Mouse (Mus musculus) heart, postnatal 0 days (tissue): Measurements from ENCODE around the gene Sipa1l3.

Experiments
- CTCF ChIP-seq: IDR thresholded peaks from 2 replicates; pipeline ENCODE4 v1.5.1; 2016; ENCODE audit warnings: antibody characterized with exemption, control low read depth, low read depth
- EP300 ChIP-seq: IDR thresholded peaks from 2 replicates; pipeline ENCODE4 v1.6.1; 2016; ENCODE audit warnings: antibody characterized with exemption, low read depth

DNA sequence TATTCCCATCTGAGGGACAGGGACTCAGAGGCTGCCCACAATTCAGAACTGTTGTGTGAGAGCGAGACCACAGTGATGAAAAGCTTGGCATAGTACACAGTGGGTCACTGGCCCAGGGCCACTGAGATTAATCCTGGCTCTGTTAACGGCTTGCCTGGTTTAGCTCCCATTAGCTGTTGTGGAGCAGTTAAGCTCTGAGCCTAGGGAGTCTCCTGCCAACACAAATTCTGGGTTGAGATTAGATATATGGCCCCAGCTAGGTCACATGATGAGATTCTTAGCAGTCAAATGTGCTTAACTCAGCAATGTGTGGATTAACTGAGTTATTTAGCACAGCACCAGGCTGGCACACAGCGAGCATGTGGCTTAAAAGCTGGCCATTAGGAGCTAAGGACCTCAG is 121.0 kb downstream of the Sipa1l3 start:
- TF ChIP-seq CTCF (no peak), EP300 (no peak)
